Mouse (Mus musculus) induced T-regulatory cell, adult 2 months (primary cell): Measurements from ENCODE around the gene Acsbg2.
"Not testable (repeated sequence)": the region's sequence is repeated elsewhere in the genome, so short reads cannot be mapped to it uniquely, and the experiment has no call there.

ENCODE experiments used
- DNase-seq: peaks from one replicate; pipeline ENCODE4 v3.0.0-alpha.2; 2012; ENCODE audit warnings: low read depth

The Acsbg2 gene

GRCm38 (mm10) chr17:56874237-56874636, at the start of gene Acsbg2:
Acsbg2 (minus strand) TSS chr17:56874447.
- no peak for DNase-seq

- no peak for DNase-seq
Measured at GRCm38 (mm10) chr17:56919725-56920124, 45.5 kb upstream of the Acsbg2 start.

GRCm38 (mm10) chr17:56917166-56917565, 42.9 kb upstream of the Acsbg2 start:
- no peak for DNase-seq

- DNase-seq, result peak; percentile 43
Measured at GRCm38 (mm10) chr17:56913444-56913843, 39.2 kb upstream of the Acsbg2 start.

- DNase-seq, result no peak
Measured at GRCm38 (mm10) chr17:56913023-56913422, 38.8 kb upstream of the Acsbg2 start.

- DNase-seq, result not testable (repeated sequence)
Measured at GRCm38 (mm10) chr17:56909764-56910163, 35.5 kb upstream of the Acsbg2 start.

GRCm38 (mm10) chr17:56907887-56908286, 33.6 kb upstream of the Acsbg2 start:
- no peak for DNase-seq

GRCm38 (mm10) chr17:56907096-56907495, 32.8 kb upstream of the Acsbg2 start:
- no peak for DNase-seq

GRCm38 (mm10) chr17:56906166-56906565, 31.9 kb upstream of the Acsbg2 start:
- no peak for DNase-seq

GRCm38 (mm10) chr17:56902698-56903097, 28.5 kb upstream of the Acsbg2 start:
- DNase-seq, result no peak

GRCm38 (mm10) chr17:56897630-56898195, 23.5 kb upstream of the Acsbg2 start:
- peak; percentile 88 for DNase-seq

- DNase-seq, result no peak
Measured at GRCm38 (mm10) chr17:56896513-56897129, 22.4 kb upstream of the Acsbg2 start.

- no peak for DNase-seq
Measured at GRCm38 (mm10) chr17:56895368-56895918, 21.2 kb upstream of the Acsbg2 start.

GRCm38 (mm10) chr17:56890018-56890417, 15.8 kb upstream of the Acsbg2 start:
- no peak for DNase-seq

- peak; percentile 32 for DNase-seq
Measured at GRCm38 (mm10) chr17:56888050-56888449, 13.8 kb upstream of the Acsbg2 start.

GRCm38 (mm10) chr17:56884809-56885208, 10.6 kb upstream of the Acsbg2 start:
- DNase-seq, result peak; percentile 33

GRCm38 (mm10) chr17:56884331-56884730, 10.1 kb upstream of the Acsbg2 start:
- DNase-seq, result no peak

- DNase-seq, result peak; percentile 39
Measured at GRCm38 (mm10) chr17:56883612-56884011, 9.4 kb upstream of the Acsbg2 start.

- no peak for DNase-seq
Measured at GRCm38 (mm10) chr17:56877426-56877825, 3.2 kb upstream of the Acsbg2 start.

GRCm38 (mm10) chr17:56876981-56877380, 2.7 kb upstream of the Acsbg2 start:
- no peak for DNase-seq

GRCm38 (mm10) chr17:56876465-56876864, 2.2 kb upstream of the Acsbg2 start:
- DNase-seq, result no peak

GRCm38 (mm10) chr17:56874936-56875651, 847 bp upstream of the Acsbg2 start, which contains the start of gene 1700061G19Rik:
1700061G19Rik (plus strand) TSS chr17:56875477.
- DNase-seq, result no peak

- no peak for DNase-seq
Measured at GRCm38 (mm10) chr17:56872512-56872911, 1.7 kb downstream of the Acsbg2 start.
